Mouse (Mus musculus): Measurements from ENCODE around the gene Tmem108. TPM values are rescaled to one million over a fixed set of nuclear protein-coding genes. Genes with fewer than 3 reads are reported as not detected.

Gene Tmem108
- polyA plus RNA-seq, 2 experiments from 2014 or later, result 0.87 to 1.2 TPM

- ATAC-seq, result no peak
These were observed 181.5 kb downstream of the Tmem108 start for GRCm38 (mm10) chr9:103580186-103580585.

GRCm38 (mm10) chr9:103579411-103580026 is 182.1 kb downstream of the Tmem108 start:
- no peak for ATAC-seq

GRCm38 (mm10) chr9:103577731-103578130 is 183.9 kb downstream of the Tmem108 start:
- ATAC-seq, result no peak

- no peak for ATAC-seq
These were observed 184.5 kb downstream of the Tmem108 start for GRCm38 (mm10) chr9:103577181-103577580.

- ATAC-seq, result no peak
These were observed 185.7 kb downstream of the Tmem108 start for GRCm38 (mm10) chr9:103575901-103576300.

- ATAC-seq, result no peak
These were observed 187.5 kb downstream of the Tmem108 start for GRCm38 (mm10) chr9:103573994-103574750.

- no peak for ATAC-seq
These were observed 191.4 kb downstream of the Tmem108 start for GRCm38 (mm10) chr9:103570158-103570741.

GRCm38 (mm10) chr9:103568983-103569382 is 192.7 kb downstream of the Tmem108 start:
- ATAC-seq, result no peak

GRCm38 (mm10) chr9:103565186-103565585 is 196.5 kb downstream of the Tmem108 start:
- no peak for ATAC-seq

GRCm38 (mm10) chr9:103563864-103564610 is 197.6 kb downstream of the Tmem108 start:
- ATAC-seq, result no peak

- ATAC-seq, result no peak
These were observed 199.6 kb downstream of the Tmem108 start for GRCm38 (mm10) chr9:103562063-103562462.

GRCm38 (mm10) chr9:103558741-103559140 is 202.9 kb downstream of the Tmem108 start:
- ATAC-seq, result no peak

GRCm38 (mm10) chr9:103558240-103558639 is 203.4 kb downstream of the Tmem108 start:
- ATAC-seq, result no peak

GRCm38 (mm10) chr9:103557085-103557484 is 204.6 kb downstream of the Tmem108 start:
- no peak for ATAC-seq

- no peak for ATAC-seq
These were observed 206.3 kb downstream of the Tmem108 start for GRCm38 (mm10) chr9:103555334-103555733.

GRCm38 (mm10) chr9:103550661-103551248 is 210.9 kb downstream of the Tmem108 start:
- no peak for ATAC-seq

GRCm38 (mm10) chr9:103549178-103549577 is 212.5 kb downstream of the Tmem108 start:
- no peak for ATAC-seq

- no peak for ATAC-seq
These were observed 213.0 kb downstream of the Tmem108 start for GRCm38 (mm10) chr9:103548606-103549005.

- no peak for ATAC-seq
These were observed 214.7 kb downstream of the Tmem108 start for GRCm38 (mm10) chr9:103546695-103547645.

- ATAC-seq, result no peak
These were observed 215.9 kb downstream of the Tmem108 start for GRCm38 (mm10) chr9:103545729-103546128.

- ATAC-seq, result no peak
These were observed 216.4 kb downstream of the Tmem108 start for GRCm38 (mm10) chr9:103545271-103545670.
